Mouse (Mus musculus): ENCODE measurements around the gene Jam2.

DNA sequence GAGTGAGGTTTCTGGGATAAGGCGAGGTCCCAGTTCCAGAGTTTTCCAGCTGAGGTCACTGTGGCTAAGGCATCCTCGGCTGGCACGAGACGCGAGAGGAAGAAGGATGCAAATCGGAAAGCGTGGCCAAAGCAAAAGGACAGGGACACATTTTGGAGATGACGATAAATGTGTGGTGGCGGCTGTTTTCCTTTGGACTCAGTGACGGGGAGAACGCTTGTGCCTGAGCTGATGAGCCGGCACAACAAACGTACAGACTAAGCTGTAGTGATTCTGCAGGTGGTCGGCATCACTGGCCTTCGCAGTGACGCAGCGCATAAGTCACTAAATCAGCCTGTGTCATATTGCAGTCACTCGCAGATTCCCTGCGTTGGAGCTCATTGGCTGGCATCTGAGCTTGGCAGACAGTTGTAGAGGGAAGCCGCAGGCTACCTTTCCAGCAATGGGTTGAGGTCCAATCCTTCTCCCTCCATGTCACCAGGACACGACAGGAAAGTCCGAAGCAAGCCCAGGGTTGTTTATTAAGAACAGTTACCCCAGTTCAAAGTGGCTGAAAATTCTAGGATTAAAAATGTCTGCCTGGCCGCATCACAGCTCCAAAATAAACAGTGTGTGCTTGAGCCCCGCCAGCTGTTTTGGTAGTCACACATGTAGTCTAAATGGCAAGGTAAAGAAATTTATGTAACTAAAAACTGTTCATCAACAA, 101.2 kb downstream of the Jam2 start:
- TF ChIP-seq CTCF (IDR thresholded peaks at IDR 0.05) (peak; percentile 14; the same call in 1 of the 2 replicates), POLR2A (IDR thresholded peaks at IDR 0.05; ENCODE audit: insufficient read depth, low read depth, low read length) (no peak)
